Mouse (Mus musculus) yolk sac, embryonic 10.5 days (tissue): ENCODE data around the gene Glipr1l2.
A peak's percentile ranks its signal among the peaks of the same experiment; 100 is the strongest.
"Not testable (repeated sequence)": the region's sequence is repeated elsewhere in the genome, so short reads cannot be mapped to it uniquely, and the experiment has no call there.

Experiments
- DNase-seq: peaks from one replicate; pipeline ENCODE4 v3.0.0-alpha.2; 2017; ENCODE audit warnings: low spot score

Gene Glipr1l2

DNA sequence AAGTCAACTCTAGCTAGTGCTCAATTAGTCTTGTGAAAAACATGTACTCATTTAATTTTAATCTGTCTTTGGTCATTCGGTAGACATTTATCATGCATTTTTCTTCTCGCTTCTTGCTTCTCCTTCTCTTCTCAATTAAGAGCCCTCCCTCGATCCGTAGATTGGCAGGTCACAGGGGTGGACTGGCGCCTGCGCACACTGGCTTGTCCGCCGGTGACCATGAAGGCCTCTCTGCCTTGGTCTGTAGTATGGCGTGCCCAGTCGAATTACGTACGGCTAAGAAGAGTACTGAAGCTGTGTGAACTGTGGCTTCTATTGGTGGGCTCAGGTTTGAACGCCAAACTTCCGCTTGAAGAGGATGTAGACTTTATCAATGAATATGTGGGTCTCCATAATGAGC, at the start of gene Glipr1l2:
Glipr1l2 (plus strand) TSS at position 198 of the 400 bp plus-strand sequence.
- no peak for DNase-seq

DNA sequence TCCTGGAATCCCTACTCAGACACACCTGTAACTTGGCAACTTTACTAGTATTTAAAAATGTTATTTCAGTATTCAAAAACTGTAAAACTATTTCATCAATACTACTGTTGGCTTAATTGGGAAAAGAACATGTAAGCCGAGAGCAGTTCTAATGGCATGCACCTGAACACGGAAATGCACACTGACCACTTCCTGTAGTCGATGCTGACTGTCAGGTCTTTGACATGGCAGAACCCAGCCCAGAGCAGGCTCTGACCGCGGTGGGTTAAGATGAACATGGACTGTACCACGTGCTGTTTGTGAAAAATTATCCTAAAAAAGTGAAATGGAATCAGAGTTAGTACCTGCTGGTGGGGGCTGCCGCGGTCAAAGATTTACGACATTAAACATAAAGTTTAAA, 39.6 kb upstream of the Glipr1l2 start:
- DNase-seq, result not testable (repeated sequence)

DNA sequence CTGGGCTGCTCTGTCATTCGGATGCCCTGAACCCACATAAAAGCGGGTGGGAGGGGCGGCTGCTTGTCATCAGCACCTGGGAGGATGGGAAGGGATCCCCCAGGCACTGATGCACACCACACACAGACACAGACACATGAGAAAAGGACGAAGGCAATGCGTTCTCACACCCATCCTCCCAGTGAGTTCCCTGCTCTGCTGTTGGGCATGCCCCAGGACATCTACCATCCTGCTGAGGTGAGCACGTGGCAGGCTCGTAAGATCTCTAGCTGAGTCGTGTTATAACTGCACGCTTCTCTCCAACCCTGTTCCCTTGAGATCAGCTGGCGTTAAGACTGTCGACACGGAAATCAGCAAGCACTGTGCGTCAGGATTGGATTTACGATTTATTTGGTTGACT, 38.9 kb upstream of the Glipr1l2 start:
- not testable (repeated sequence) for DNase-seq

DNA sequence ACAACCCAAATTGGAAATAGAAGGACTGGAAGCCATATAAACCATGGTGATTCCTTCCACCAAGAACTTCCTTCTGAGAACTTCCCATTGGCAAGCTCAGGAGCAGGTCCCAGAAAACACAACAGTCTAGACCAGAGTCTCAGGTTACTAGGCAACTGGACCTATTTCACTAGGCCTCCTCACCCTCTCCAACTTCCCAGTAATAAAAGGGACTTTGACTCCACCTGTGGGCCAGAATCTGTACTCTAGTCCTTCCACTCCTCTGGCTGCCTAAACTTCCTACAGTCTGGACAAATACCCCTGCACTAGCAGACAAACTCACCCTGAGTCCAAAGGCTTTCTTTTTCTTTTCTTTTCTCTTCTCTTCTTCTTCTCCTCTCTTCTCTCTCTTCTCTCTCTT, 31.9 kb upstream of the Glipr1l2 start:
- no peak for DNase-seq

DNA sequence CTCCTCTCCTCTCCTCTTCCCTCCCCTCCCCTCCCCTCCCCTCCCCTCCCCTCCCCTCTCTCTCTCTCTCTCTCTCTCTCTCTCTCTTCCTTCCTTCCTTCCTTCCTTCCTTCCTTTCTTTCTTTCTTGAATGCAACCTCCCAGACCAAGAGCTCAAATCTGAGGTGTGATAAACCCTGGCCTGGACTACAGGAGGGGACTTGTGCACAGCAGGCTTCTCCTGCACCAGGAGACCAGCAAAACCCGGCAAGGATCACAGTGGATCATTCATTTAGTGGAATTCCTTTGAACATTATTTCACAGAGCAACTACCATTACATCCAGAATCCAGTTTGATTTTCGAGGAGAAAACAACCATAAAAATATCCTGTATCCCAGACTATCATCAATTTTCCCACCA, 31.2 kb upstream of the Glipr1l2 start:
- DNase-seq, result not testable (repeated sequence)

DNA sequence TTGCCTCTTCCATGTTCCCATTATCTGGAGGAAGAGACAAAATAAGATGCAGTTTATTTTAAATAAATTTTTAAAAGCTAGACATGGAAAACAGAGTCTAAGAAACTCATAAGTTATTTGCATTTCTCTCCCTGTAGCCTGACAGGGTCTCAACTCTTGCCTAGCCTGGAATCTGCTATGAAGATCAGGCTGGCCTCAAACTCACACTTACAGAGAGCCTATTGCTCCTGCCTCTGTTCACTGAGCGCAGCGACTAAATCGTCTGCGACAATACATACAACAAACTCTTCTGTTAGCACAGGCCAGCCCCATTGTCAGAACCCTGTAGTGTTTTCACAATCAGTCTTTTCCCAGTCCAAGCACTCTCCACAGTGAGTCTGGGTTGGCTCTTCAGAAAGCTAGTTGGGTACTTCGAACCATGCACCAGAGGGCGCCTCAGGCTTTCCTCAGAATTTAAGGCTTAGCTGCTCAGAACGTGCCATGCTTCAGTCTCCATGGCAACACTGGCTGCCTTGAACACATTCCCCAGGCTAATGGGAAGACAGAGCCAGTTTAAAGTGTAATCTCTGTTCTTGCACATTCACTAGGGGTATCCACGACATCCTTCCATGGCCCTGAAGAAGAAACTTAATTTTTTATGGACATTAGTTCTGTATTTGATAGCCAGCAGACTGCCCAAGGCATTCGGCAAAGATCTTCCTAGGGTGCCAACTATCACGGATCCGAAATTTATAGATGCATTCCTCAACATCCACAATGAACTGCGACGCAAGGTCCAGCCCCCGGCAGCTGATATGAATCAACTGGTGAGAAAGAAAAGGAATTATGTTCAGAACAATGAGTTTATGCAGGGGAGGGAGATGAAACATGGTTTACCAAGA, 23.2 kb upstream of the Glipr1l2 start, which contains the start of gene Glipr1l1:
Glipr1l1 (plus strand) TSS at position 488 of the 881 bp plus-strand sequence.
- peak; percentile 37 for DNase-seq

DNA sequence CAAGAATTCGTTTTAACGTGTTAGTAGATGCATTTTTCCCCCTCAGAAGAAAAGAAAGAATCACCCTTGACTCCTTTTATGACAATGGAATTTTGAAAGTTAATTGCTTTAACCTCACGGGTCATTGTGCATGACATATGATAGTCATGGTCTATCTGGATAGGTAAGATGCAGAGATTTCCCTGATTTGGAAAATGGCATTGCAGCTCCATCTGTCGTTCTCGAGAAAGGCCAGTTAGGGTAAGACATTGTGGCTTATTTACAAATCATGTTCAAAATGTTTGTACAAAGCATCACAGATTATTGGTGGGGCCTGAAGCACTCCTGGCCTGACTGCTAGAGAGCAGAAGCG, 22.6 kb upstream of the Glipr1l2 start:
- DNase-seq, result not testable (repeated sequence)

DNA sequence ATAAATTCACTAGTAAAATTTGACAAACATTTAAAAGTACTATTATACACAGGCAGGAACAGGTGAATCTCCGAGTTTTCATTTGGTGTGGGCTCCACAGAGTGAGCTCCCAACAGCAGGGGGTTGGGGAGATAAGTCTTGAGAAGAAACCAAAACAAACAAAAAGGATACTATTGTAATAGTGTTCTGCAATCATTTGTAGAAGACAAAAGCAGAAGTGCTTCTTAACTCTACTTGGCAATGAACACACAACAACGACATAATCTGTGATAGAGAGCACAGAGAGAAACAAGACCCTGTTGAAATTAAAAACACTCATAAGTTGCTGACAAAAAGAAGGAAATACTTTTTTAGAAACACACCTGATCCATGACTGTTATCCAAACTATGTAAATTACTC, 3.1 kb upstream of the Glipr1l2 start:
- DNase-seq, result no peak

DNA sequence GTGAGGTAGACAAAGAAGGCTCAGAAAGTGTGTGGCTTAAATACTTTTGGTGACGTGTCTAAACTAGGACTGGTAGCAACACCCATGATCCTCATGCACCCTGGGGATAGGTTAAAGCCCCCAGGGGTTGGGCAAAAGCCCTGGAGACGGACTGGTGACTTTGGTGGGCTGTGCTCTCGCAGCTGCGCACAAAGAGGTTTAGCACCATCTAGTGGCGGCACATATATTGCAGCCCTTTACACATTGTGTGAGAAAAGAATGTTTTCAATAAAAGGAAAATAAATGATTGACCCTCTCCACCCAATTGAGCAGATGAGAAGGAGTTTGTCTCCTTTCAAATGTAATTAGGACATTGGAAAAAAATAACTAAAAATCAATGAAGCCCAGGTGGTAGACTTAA, 22.6 kb downstream of the Glipr1l2 start:
- peak; percentile 22 for DNase-seq

DNA sequence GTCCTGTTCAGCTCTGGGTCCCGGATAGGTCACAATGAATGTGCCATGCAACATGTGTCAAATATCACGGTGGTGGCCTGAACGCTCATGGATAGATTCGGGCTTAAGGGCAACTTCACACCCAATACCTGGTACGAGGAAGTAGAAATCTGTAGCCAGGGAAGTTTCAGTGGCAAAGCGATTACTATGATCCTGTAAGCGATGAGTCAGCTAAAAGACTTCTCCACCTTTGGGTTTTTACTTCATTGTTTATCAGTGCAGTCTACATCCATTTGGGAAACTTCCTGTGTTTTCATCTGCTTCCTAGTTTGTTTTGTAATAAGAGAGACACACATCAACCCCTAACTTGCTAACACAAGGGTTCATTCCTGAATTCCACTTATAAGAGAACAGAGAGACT, 27.2 kb downstream of the Glipr1l2 start:
- DNase-seq, result no peak

DNA sequence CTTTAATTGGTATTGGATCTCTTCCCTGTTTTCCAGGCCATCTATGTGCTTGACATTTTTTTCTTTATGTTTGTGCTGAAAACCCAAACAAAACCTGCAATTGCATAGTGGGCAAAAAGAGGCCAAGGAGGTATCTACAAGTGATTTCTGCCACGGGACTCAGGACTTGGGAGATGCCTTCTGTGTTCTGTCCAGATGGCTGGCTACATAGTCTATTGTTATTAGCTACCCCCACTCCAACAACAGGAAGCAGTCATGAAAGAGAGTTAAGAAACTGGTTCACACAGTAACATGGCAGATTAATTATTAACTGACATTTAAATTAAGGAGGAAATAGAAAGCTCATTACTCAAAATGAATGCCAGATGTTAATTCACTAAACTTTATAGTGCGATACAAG, 41.9 kb downstream of the Glipr1l2 start:
- DNase-seq, result not testable (repeated sequence)

DNA sequence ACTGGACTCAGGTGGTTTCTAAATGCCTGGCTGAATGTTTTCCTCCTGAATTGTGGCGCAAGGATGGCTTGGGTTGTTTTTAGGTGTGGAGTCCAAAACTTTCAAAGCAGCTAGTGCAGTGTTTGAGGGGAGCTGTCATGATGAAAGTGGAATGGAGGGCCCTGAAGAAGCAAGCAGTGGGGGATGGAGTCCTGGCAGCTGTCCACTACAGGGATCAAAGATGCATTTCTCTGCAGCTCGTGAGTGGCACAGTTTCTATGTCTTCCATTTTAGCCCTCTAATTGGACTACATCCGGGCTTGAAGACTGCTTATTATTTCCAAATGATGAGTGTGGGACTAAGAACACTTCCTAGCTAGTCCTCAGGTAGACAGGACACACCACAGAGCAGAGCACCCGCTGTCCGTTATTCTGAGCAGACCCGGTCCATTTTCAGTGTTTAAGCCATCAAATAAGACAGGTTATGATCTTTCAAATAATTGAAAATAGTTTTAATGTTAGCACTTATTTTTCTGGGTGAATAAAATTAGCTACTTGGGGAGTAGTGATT, 44.6 kb downstream of the Glipr1l2 start:
- DNase-seq, result not testable (repeated sequence)

DNA sequence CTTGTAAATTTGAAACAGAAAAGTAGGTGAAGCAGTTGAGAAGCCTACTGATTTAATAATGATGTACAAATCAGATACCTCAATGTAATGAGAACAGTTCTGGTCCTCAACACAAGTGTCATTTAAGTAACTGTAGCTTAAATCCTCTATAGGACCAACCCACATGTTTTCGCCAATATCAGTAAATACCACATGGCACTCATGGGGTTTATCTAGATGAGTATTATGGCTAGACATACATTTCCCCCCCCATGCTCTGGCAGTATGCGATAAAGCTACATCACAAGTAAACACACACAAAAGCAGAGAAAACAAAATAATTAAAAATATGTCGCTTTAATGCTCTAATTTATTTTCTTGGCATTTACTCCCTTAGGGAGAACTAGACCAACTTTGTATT, 49.0 kb downstream of the Glipr1l2 start:
- no peak for DNase-seq

DNA sequence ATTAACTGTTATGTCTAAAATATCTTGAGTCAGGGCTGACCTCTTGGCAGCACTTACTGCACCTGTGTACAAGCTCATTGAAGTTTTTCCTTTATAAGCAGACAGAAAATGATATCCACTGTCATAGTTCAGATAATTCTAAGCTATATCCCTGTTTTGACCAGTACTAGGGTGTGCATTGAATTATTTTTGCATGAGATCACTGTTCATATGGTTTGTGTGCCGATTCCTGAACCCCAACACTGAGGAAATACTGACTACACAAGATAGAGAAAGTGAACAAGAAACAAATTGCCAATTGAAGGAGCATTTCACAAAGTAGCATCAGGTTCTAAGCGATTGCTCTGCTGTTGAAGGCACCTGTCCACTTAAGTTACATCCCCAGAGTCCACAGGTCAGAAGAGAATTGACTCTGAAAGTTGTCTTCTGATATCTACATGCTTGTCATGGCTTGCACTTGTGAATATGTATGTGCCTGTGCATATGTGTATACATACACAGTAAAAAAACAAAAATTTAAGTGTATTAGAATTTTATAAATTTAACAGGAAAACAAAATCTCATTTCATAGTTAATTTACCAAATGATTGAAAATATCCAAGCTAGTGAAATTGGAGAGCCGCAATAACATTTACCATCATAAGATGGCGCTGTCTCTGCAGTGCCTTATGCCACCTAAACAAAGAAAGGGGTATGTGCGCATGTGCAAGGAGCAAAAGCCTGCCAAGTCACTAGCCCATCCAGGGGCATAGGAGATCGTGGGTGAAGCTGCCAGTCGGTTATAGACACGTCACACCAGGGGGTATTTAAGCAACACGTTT, 55.1 kb downstream of the Glipr1l2 start:
- DNase-seq, result peak; percentile 26

DNA sequence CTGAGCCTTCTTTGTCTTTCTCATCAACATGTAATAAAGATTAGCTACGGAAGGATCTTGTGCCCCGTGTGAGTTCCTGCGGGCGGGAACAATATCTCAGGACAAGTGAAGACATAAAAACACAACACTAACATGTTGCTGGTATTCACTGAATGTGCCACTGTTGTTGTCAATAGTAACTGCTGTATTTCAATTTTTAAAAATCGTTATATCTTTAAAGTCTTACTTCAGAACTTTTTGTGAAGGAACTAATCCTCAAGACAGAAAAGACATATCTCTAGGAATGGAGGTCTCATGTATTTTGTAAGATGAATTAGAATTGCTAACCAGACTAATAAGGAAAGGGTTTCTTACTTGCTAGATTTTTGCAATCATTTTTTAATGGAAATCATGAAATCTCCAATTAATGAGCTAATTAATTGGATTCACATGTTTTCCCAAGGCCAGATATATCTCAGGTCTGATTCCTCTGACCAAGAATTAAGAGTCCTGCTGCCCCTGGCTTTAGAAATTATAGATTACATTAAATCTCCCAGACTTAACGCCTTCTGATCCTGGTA, 55.8 kb downstream of the Glipr1l2 start:
- no peak for DNase-seq

DNA sequence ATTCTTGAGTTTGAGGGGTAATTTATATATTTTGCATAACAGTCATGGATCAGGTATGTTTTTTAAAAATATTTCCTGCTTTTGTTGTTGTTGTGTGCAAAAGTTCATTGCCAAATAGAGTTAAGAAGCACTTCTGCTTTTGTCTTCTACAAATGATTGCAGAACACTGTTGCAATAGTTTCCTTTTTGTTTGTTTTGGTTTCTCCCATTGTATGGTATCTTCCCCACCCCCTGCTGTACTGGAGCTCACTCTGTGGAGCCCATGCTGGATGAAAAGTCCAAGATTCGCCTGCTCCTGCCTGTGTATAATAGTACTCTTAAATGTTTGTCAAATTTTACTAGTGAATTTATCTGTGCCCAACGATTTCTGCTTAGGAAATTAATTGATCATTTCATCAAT, 56.7 kb downstream of the Glipr1l2 start:
- DNase-seq, result no peak
